Mouse (Mus musculus) midbrain, embryonic 14.5 days (tissue): Measurements from ENCODE around the gene Midn. TPM values are rescaled to one million over a fixed set of nuclear protein-coding genes. Genes with fewer than 3 reads are reported as not detected.
A peak's percentile ranks its signal among the peaks of the same experiment; 100 is the strongest.

Source experiments
- ATAC-seq: fragments of 200-750 bp; cut with Nextera tagmentation; 2 replicates; pipeline ENCODE4 v1.8.0; 2017; ENCODE audit warnings: moderate number of reproducible peaks, moderate library complexity; ENCODE audit not compliant: low FRiP score, low TSS enrichment
- DNase-seq: peaks from one replicate; pipeline ENCODE4 v3.0.0-alpha.2; 2015
- H3K27ac ChIP-seq: fragments of 300-500 bp; sonication (generic); replicated peaks from 2 replicates; pipeline ENCODE4 v1.5.1; 2014; ENCODE audit warnings: mild to moderate bottlenecking, low read depth, low read length, moderate library complexity
- H3K27me3 ChIP-seq: fragments of 300-500 bp; sonication (generic); 2 replicates; pipeline ENCODE4 v1.6.1; 2014; ENCODE audit warnings: low read length, control low read depth, mixed read lengths; ENCODE audit not compliant: control insufficient read depth, insufficient read depth
- H3K36me3 ChIP-seq: fragments of 300-500 bp; sonication (generic); 2 replicates; pipeline ENCODE4 v1.6.1; 2014; ENCODE audit warnings: low read length, control low read depth; ENCODE audit not compliant: control insufficient read depth, insufficient read depth
- H3K4me1 ChIP-seq: fragments of 300-500 bp; sonication (generic); 2 replicates; pipeline ENCODE4 v1.6.1; 2014; ENCODE audit warnings: mild to moderate bottlenecking, antibody characterized with exemption, low read length, control low read depth; ENCODE audit not compliant: control insufficient read depth, insufficient read depth
- H3K4me2 ChIP-seq: fragments of 300-500 bp; sonication (generic); 2 replicates; pipeline ENCODE4 v1.6.1; 2014; ENCODE audit warnings: mild to moderate bottlenecking, low read length, moderate library complexity
- H3K4me3 ChIP-seq: fragments of 300-500 bp; sonication (generic); replicated peaks from 2 replicates; pipeline ENCODE4 v1.5.1; 2014; ENCODE audit warnings: low read depth, low read length
- H3K9ac ChIP-seq: fragments of 300-500 bp; sonication (generic); replicated peaks from 2 replicates; pipeline ENCODE4 v1.6.1; 2014; ENCODE audit warnings: mild to moderate bottlenecking, low read length, moderate library complexity
- H3K9me3 ChIP-seq: fragments of 300-500 bp; sonication (generic); 2 replicates; pipeline ENCODE4 v1.6.1; 2016; ENCODE audit warnings: low read length, control low read depth, mixed read lengths; ENCODE audit not compliant: control insufficient read depth
- WGBS: fragments of 180-500 bp; shearing (Covaris S2); extraction: QIAGEN DNeasy Blood & Tissue Kit; methylation state at CpG from one replicate; pipeline ENCODE4 v1.1.7; 2014; 5-methylcytosine and 5-hydroxymethylcytosine counted together
- polyA plus RNA-seq: library from polyadenylated mRNA; unstranded; fragments of >200 nt; fragmentation: Nextera tagmentation; extraction: Ambion mirVana; gene quantifications from 2 replicates; pipeline ENCODE4 v1.2.1, GENCODE M21; 2014

Midn gene
- polyA plus RNA-seq, 1 experiment from 2014 or later = 62.6 TPM

DNA sequence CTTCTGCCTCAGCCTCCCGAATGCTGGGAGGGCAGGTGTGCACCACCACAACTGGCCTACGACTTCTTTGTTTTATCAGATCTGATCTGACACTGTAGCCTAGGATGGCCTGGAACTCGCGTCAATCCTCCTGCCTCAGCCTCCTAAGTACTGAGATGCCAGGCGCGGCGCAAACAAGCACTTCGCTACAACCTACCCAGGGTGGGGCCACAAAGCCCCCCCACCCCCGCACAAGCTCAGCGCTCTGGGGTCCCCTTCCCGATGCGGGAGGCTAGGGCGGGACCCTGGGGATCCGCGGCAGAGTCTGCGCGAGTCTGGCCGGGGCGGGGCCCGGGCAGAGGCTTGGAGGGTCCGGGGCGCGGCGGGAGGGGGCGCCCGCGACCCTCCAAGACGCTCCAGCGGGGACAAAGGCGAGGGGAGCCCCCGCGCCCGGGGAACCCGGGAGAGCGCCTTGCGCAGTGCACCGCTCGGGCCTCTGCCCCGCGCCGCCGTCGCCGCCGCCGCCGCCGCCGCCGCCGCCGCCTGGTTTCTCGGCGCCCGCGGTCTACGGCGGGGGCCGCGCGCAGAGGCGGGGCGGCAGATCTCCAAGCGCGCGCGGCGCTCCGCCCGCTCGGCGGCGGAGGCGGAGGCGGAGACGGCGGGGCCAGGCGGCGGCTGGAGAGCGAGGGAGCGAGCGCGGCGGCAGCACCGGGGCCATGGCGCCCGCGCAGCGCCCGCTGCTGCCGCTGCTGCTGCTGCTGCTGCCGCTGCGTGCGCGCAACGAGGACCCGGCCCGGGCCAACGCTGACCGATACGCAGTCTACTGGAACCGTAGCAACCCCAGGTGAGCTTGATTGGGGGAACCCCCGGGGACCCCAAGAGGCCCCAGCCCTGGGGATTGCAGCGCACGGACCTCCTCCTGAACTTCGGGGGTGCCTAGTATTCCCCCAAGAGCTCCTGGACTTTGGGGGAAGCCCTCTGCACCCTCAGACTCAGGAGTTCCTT is 31.3 kb downstream of the Midn start, which contains the start of gene Efna2:
Efna2 (plus strand) TSS at position 415 of the 984 bp plus-strand sequence.
- Histone ChIP-seq H3K4me3 (peak within 1 kb of the TSS; percentile 75), H3K4me2 (peak within 1 kb of the TSS; percentile 68), H3K27me3 (no peaks in the 10 kb centered on the region), H3K36me3 (peaks cover 13% of the 10 kb centered on the region), H3K9me3 (no peaks in the 10 kb centered on the region), H3K9ac (peak within 1 kb of the TSS; percentile 98), H3K4me1 (peaks cover 30% of the 10 kb centered on the region), H3K27ac (peak within 1 kb of the TSS; percentile 88)
- WGBS = under 1% methylated on average over 102 of the region's 106 CpGs
- DNase-seq (peak; percentile 90), ATAC-seq (peak; percentile 78)

DNA sequence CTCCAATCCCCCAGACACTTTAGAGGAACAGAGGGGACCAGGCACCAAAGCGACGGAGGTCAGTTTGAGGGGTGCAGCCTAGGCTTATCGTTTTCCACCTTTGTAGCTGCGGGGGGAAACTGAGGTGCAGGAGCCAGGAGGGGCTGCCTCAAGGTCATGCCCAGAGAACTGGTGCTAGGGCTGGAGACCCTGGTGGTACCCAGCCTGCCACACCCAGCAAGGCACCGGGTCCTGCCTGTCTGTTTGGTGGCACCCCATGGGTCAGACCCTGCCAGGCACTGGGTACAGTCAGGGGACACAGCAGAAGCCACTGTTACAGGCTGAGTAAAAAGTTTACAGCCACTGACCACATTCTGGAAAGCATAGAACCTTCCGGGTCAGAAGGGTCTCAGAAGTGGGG is 32.2 kb downstream of the Midn start:
- ATAC-seq (no peak), DNase-seq (no peak)
- Histone ChIP-seq H3K9ac (peak overlapping the region; percentile 98), H3K4me1 (peaks cover 30% of the 10 kb centered on the region), H3K4me2 (peak overlapping the region; percentile 68), H3K4me3 (peak overlapping the region; percentile 75), H3K27me3 (no peaks in the 10 kb centered on the region), H3K36me3 (peaks cover 13% of the 10 kb centered on the region), H3K27ac (peak overlapping the region; percentile 88), H3K9me3 (no peaks in the 10 kb centered on the region)
- 16% methylated on average over 6 of the region's 6 CpGs for WGBS

DNA sequence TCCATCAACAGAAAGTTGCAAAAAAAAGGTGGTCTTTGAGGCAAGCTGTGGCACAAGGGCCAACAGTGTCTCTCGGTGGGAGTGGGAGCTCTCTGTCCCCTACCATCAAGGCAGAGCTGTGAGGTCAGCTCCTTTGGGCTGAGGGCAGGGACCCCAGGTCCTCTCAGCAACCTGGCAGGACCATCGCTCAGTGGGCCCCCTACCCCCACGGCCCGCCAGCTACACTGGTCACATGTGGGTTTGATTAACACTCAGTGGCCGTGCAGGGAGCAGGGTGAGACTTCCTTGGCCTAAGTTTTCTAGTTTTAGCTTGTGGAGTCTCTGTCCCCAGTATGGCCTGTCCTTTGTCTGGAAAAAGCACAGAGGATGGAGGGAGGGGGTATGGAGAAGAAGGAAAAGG is 32.8 kb downstream of the Midn start:
- H3K4me1 ChIP-seq = peaks cover 30% of the 10 kb centered on the region
- peak overlapping the region; percentile 88 for H3K27ac ChIP-seq
- H3K4me3 ChIP-seq = peak overlapping the region; percentile 75
- ATAC-seq (no peak), DNase-seq (no peak)
- H3K9ac ChIP-seq = peak overlapping the region; percentile 98
- H3K9me3 ChIP-seq = no peaks in the 10 kb centered on the region
- peaks cover 13% of the 10 kb centered on the region for H3K36me3 ChIP-seq
- WGBS = 11% methylated on average over 5 of the region's 5 CpGs
- no peaks in the 10 kb centered on the region for H3K27me3 ChIP-seq
- peak overlapping the region; percentile 68 for H3K4me2 ChIP-seq

DNA sequence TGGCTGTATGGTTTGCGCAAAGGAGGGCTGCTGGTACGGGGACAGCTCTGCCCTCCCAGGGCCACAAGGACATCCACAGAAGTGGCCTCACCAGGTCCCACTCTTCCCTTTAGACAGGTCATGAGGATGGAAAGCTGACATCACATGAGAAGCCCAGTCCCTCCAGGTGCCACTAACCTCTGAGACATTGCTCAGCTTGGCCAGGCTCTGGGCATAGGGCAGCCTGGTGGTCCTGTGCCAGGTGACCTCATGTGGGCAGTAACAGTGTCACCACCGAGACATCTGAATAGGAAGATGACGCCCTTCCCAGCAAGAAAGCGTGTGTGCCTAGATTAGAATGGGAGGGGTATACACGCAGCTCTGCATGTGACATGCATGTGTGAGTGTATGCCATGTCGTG is 34.5 kb downstream of the Midn start:
- Histone ChIP-seq H3K9me3 (no peaks in the 10 kb centered on the region), H3K4me2 (peak overlapping the region; percentile 68), H3K9ac (peak overlapping the region; percentile 29; the same call in 1 of the 2 replicates), H3K4me3 (peak overlapping the region; percentile 75), H3K36me3 (peaks cover 23% of the 10 kb centered on the region), H3K4me1 (peaks cover 27% of the 10 kb centered on the region), H3K27me3 (no peaks in the 10 kb centered on the region), H3K27ac (peak overlapping the region; percentile 88; the same call in 1 of the 2 replicates)
- WGBS = 61% methylated on average over 7 of the region's 7 CpGs
- DNase-seq (no peak), ATAC-seq (no peak)

DNA sequence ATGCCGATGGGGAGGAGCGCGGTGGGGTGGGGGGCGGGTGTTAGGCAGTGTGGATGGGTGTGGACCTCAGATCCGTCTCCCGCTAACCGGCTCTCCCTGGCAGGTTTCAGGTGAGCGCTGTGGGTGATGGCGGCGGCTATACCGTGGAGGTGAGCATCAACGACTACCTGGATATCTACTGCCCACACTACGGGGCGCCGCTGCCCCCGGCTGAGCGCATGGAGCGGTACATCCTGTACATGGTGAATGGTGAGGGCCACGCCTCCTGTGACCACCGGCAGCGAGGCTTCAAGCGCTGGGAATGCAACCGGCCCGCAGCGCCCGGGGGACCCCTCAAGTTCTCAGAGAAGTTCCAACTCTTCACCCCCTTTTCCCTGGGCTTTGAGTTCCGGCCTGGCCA is 38.6 kb downstream of the Midn start:
- WGBS = 37% methylated on average over 27 of the region's 27 CpGs
- H3K4me1 ChIP-seq = peaks cover 32% of the 10 kb centered on the region
- no peak for DNase-seq

DNA sequence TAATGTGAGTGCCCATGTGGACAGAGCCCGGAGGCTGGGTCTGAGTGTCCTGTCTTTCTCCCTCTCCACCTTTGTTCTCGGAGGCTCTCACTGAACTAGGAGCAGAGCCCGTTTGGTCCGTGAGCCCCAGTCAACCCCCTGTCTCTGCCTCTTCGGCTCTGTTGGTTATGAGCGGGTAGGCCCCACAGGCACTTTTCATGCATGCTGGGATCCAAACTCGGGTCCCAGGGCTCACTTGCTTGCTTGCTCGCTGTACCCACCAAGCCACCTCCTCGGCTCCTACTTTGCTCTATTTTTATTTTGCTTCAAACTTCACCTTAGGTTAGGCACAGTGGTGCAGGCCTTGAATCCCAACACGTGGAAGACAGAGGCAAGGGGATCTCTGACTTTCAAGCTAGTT is 39.7 kb downstream of the Midn start:
- Histone ChIP-seq H3K4me2 (peak overlapping the region; percentile 1; the same call in 1 of the 2 replicates), H3K9me3 (no peaks in the 10 kb centered on the region), H3K36me3 (peaks cover 39% of the 10 kb centered on the region), H3K4me3 (no peak overlapping the region), H3K27ac (peak overlapping the region; percentile 46), H3K9ac (no peak overlapping the region), H3K4me1 (peaks cover 26% of the 10 kb centered on the region), H3K27me3 (no peaks in the 10 kb centered on the region)
- ATAC-seq (no peak), DNase-seq (no peak)
- WGBS = 51% methylated on average over 10 of the region's 10 CpGs

More for the DNA sequence above, 38.6 kb downstream of the Midn start:
- peak overlapping the region; percentile 55 for H3K27ac ChIP-seq
- H3K9me3 ChIP-seq = no peaks in the 10 kb centered on the region
- no peak overlapping the region; the same call in 1 of the 2 replicates for H3K9ac ChIP-seq
- H3K4me3 ChIP-seq = no peak overlapping the region
- no peak for ATAC-seq
- H3K27me3 ChIP-seq = no peaks in the 10 kb centered on the region
- H3K36me3 ChIP-seq = peaks cover 42% of the 10 kb centered on the region
- H3K4me2 ChIP-seq = peak overlapping the region; percentile 26

DNA sequence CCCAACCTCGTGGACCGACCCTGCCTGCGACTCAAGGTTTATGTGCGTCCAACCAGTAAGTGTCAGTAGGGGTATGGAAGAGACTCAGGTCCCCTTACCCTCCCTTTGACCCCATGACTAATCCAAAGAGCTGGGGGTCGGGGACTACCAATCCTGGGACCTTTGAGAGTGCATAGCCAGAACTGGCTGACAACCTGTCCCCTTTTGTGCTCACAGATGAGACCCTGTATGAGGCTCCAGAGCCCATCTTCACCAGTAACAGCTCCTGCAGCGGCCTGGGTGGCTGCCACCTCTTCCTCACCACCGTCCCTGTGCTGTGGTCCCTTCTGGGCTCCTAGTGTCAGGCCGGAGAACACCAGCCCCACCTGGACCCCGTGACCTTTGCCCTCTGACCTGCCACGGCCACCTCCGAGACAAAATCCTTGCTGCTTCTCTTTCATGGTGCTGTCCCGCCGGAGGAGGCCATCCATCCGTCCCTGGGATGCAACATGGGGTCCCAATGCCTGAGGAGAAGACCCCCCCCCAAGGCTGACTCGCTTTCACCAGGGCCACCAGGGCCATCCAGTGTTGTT is 40.5 kb downstream of the Midn start:
- no peaks in the 10 kb centered on the region for H3K27me3 ChIP-seq
- no peak for DNase-seq
- H3K9ac ChIP-seq = peak overlapping the region; percentile 43
- peaks cover 26% of the 10 kb centered on the region for H3K4me1 ChIP-seq
- H3K9me3 ChIP-seq = no peaks in the 10 kb centered on the region
- WGBS = 35% methylated on average over 15 of the region's 15 CpGs
- H3K4me2 ChIP-seq = peak overlapping the region; percentile 65
- peaks cover 34% of the 10 kb centered on the region for H3K36me3 ChIP-seq
- ATAC-seq = no peak
- peak overlapping the region; percentile 94 for H3K27ac ChIP-seq
- H3K4me3 ChIP-seq = peak overlapping the region; percentile 12; the same call in 1 of the 2 replicates

DNA sequence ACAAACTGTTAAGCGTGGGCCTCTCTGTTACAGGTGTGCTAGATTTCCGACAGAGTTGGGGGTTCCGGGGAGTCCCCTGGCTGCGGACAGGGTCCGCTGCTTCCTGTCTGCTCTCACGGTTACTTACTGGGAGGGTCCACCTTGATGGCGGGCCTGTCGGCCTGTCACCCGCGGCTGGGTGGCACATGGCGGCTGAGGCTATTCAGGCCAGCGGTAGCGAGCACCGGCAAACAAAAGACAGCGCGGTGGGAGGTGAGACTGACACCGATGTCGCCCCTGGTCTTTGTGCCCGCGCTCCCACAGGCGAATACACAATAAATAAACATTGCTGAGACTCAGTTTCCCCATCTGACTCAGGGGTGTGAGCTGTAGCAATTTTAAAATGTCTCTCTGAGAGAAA is 41.9 kb downstream of the Midn start:
- Histone ChIP-seq H3K9ac (peak overlapping the region; percentile 75), H3K27me3 (no peaks in the 10 kb centered on the region), H3K4me1 (peaks cover 36% of the 10 kb centered on the region), H3K9me3 (no peaks in the 10 kb centered on the region), H3K4me2 (peak overlapping the region; percentile 65), H3K4me3 (peak overlapping the region; percentile 34), H3K27ac (peak overlapping the region; percentile 94), H3K36me3 (peaks cover 30% of the 10 kb centered on the region)
- peak; percentile 70 for DNase-seq
- WGBS = 2% methylated on average over 21 of the region's 21 CpGs
- 0 out of 2 replicates have a peak, but pooled peaks have one; percentile 22 for ATAC-seq
